Mouse (Mus musculus) thymus, postnatal 10 days (tissue): ENCODE data around the gene C1qtnf2.

Experiments used
- DNase-seq, 2 experiments: peaks; one replicate each; pipeline ENCODE4 v3.0.0; 2021; ENCODE audit warnings: low spot score in 2 of 2

C1qtnf2 gene

DNA sequence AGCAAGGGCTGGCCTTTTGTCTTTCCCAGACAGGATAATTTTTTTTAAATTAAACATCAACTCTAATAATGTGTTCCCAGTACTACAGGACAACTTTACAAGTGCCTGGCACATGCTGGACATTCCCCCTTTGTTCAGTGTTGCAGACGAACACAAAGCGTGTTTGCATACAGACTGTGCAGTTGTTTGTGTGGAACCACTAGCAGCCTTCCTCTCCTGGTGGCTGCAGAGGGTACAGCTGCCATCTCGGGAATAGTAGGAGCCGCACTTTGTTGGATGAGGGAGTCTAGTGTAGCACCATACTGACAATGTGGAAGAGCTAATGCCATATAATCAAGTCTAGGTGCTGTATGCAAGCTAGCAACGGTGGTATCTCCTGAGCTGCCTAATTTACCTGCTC is 57.5 kb downstream of the C1qtnf2 start:
- no peak for DNase-seq

DNA sequence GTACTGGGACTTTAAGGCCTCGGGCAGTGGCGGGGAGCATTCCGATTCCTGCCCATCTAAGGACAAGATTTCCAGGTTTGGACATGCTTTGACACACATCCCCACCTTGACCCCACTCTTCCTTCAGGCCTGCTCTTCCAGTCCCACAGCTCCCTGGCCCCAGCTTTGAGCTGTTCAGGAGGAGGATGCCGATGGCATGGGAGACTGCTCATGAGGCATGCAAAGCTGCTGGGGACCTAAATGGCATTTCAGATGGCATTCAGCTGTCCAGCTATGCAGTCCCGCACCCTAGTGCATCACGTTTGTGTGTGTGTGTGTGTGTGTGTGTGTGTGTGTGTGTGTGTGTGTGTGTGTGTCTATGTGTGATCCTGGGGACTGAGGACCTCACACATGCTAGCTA is 63.0 kb downstream of the C1qtnf2 start:
- no peak for DNase-seq

- DNase-seq, result no peak
Measured at GRCm38 (mm10) chr11:43539863-43540262, 65.8 kb downstream of the C1qtnf2 start.
